Mouse (Mus musculus) forebrain, embryonic 15.5 days (tissue): ENCODE measurements at regions not wholly inside any gene's neighbourhood (a gene's known extent, or its start where the extent isn't known, plus 50 kb on each side); places are given as distances from the start of the nearest gene placed in this dataset.

Experiments used
- ATAC-seq: fragments of 200-750 bp; cut with Nextera tagmentation; replicated peaks from 2 replicates; pipeline ENCODE4 v1.8.0; 2017; ENCODE audit warnings: mild to moderate bottlenecking, moderate TSS enrichment, moderate library complexity
- H3K27ac ChIP-seq: fragments of 300-500 bp; sonication (generic); replicated peaks from 2 replicates; pipeline ENCODE4 v1.5.1; 2015; ENCODE audit warnings: mild to moderate bottlenecking, inconsistent platforms
- H3K27me3 ChIP-seq: fragments of 300-500 bp; sonication (generic); 2 replicates; pipeline ENCODE4 v1.6.1; 2015; ENCODE audit warnings: inconsistent platforms
- H3K36me3 ChIP-seq: fragments of 300-500 bp; sonication (generic); 2 replicates; pipeline ENCODE4 v1.6.1; 2015; ENCODE audit warnings: mild to moderate bottlenecking, inconsistent platforms
- H3K4me1 ChIP-seq: fragments of 300-500 bp; sonication (generic); 2 replicates; pipeline ENCODE4 v1.6.1; 2015; ENCODE audit warnings: inconsistent platforms
- H3K4me2 ChIP-seq: fragments of 300-500 bp; sonication (generic); replicated peaks from 2 replicates; pipeline ENCODE4 v1.6.1; 2015; ENCODE audit warnings: mild to moderate bottlenecking, inconsistent platforms
- H3K4me3 ChIP-seq: fragments of 300-500 bp; sonication (generic); 2 replicates; pipeline ENCODE4 v1.5.1; 2015; ENCODE audit warnings: mild to moderate bottlenecking, inconsistent platforms
- H3K9ac ChIP-seq: fragments of 300-500 bp; sonication (generic); replicated peaks from 2 replicates; pipeline ENCODE4 v1.6.1; 2015; ENCODE audit warnings: mild to moderate bottlenecking, inconsistent platforms
- H3K9me3 ChIP-seq: fragments of 300-500 bp; sonication (generic); 2 replicates; pipeline ENCODE4 v1.6.1; 2016; ENCODE audit warnings: inconsistent platforms
- WGBS: fragments of 180-500 bp; shearing (Covaris S2); methylation state at CpG from one replicate; pipeline ENCODE4 v1.1.7; 2015; ENCODE audit warnings: mixed read lengths; 5-methylcytosine and 5-hydroxymethylcytosine counted together

DNA sequence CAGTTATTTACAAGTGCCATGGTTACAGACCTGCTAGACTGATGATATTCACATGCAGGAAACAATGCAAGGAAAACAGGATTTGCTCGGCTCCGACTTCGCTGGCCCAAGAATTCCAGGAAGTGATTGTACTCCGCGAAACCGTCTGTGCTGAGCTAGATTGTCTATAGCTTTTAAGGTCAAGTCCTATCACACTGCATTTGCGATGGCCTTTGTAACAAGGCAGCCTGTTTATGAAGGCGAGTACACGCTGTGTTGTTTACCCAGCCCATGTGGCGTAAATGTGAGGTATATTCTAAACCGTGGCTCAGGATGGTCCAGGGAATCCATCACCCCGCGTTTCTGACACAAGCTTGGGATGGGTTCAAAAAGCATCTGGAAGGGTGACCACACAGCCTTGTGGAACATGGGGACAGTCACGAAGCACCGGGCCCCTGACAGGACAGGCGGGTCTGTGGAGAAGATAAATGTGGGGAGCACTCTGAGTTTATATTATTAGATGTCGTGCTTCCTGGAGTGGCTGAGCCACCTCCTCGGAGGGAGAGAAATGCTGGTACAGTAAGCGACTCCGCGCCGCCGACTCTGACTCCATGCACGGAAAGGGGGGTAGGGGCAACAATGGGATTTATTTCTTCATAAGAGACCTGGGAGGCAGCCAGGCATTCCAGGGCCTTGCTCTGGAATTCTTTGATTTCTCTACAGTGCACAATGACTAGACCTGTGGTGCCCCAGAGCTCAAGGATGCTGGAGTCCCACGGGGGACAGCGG, 114.9 kb upstream of the Phactr1 start:
- Histone ChIP-seq H3K9me3 (no peaks in the 10 kb centered on the region), H3K4me1 (no peaks in the 10 kb centered on the region), H3K27me3 (no peaks in the 10 kb centered on the region), H3K27ac (no peak overlapping the region), H3K4me2 (no peak overlapping the region), H3K4me3 (no peak overlapping the region), H3K9ac (no peak overlapping the region), H3K36me3 (no peaks in the 10 kb centered on the region)
- WGBS = 87% methylated on average over 26 of the region's 26 CpGs
- ATAC-seq = no peak

DNA sequence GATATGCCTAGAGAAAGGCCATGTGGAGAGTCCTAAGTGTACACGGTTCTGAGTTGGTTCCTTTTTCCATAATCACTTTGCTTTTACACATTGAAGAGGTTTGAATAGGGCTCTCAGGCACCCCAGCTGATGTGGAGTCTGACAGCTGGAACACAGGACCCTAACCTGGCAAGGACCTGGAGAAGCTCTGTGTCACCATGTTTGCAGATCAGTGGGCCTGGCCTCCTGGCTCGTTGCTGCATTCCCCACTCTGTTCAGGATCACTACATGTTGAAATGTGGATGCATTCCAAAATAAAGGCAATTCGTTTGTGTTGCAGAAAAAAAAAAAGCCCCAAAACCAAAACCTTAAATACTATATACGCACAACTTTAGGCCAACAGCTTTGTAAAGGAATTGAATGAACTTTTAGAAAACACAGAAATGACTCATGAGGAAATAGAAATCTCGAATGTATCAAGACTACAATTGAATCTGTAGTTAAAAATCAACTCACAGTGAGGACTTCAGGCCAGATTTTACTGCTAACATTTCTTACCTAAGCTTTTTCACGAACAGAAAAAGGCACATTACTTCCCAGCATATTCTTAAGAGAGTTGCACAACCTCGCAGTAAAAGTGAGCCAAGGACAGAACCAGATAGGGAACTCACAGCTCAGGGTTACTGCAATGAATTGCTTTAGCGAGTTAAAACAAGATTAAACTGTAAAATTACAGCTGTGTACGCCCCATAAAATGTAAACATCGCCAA, 109.6 kb upstream of the Phactr1 start:
- Histone ChIP-seq H3K4me1 (no peaks in the 10 kb centered on the region), H3K9ac (no peak overlapping the region), H3K27me3 (no peaks in the 10 kb centered on the region), H3K4me2 (no peak overlapping the region), H3K27ac (no peak overlapping the region), H3K9me3 (no peaks in the 10 kb centered on the region), H3K36me3 (no peaks in the 10 kb centered on the region), H3K4me3 (no peak overlapping the region)
- no peak for ATAC-seq
- WGBS = 81% methylated on average over 10 of the region's 10 CpGs

DNA sequence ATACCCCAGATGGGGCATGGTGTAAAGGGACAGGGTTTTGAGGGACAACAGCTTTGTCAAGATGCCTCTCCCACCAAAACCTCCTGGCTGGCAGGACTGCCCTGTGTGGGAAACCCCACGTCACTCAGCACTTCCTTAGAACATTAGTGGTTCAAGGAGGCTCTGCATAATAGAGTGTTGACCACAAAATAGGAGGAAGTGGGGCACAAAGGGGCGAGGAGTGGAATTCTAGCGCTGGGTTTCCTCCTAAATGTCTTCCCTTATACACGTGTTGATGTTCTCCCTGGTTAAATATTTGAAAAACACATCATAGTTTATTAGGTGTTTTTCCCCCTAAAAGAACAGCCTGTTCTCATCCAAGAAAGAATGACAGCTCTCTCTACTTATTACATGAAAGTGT, 106.2 kb upstream of the Phactr1 start:
- H3K4me1 ChIP-seq = no peaks in the 10 kb centered on the region
- H3K4me3 ChIP-seq = no peak overlapping the region
- H3K36me3 ChIP-seq = no peaks in the 10 kb centered on the region
- no peak for ATAC-seq
- no peak overlapping the region for H3K27ac ChIP-seq
- no peaks in the 10 kb centered on the region for H3K27me3 ChIP-seq
- no peak overlapping the region for H3K4me2 ChIP-seq
- no peaks in the 10 kb centered on the region for H3K9me3 ChIP-seq
- WGBS = 64% methylated on average over 4 of the region's 4 CpGs
- no peak overlapping the region for H3K9ac ChIP-seq

DNA sequence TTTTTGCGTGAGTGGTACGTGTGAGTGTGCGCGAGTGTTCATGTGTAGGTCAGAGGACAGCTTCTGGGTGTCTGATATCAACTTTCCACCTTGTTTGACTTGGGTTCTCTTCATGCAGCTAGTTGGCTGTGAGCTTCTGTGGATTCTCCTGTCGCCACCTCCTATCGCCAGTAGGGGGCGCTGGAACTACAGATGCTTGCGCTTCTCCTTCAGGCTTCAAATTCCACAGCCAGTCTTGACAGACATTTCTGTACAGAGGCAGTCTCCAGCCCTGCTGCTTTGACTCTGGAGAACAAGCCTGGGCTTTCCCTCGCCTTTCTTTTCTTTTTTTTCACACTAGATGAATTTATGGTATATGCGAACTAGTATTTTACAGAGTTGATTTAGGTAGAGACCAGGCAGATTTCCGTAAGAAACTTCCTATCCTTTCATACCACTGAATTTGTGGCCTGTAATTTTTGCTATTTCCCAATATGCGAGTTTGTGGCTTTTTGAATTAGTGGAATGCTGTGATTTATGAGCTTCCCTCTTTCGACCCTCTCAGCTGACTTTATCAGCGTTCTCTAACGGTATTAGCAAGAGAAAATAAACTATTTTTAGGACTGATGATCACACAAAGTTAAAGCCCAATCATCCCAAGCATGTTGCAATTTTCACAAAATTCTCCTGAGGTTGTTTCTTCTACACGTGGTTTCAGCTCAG, 104.5 kb upstream of the Phactr1 start:
- Histone ChIP-seq H3K4me2 (no peak overlapping the region), H3K9ac (no peak overlapping the region), H3K27me3 (no peaks in the 10 kb centered on the region), H3K36me3 (no peaks in the 10 kb centered on the region), H3K9me3 (no peaks in the 10 kb centered on the region), H3K27ac (no peak overlapping the region), H3K4me1 (no peaks in the 10 kb centered on the region), H3K4me3 (no peak overlapping the region)
- peak; percentile 55 for ATAC-seq
- 40% methylated on average over 16 of the region's 16 CpGs for WGBS

DNA sequence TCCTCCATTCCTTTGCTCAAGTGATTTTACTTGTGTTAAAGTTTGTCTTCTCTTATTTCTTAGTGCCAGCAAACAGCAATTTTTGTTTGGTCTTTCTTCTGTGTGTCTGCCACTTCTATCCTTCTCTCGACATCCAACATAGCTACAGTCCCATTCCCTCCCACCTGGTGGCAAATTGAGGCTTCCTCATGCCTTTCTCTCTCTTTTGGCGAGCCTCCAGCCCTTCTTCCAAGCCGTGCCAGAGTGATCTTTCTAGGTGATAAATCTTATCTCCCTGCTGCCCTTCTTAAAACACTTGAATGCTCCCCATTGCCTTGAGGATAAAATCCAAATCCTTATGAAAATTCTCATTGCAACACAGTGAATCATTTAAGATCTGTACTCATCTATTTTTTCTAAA, 101.0 kb upstream of the Phactr1 start:
- H3K9me3 ChIP-seq = no peaks in the 10 kb centered on the region
- WGBS = 68% methylated on average over 3 of the region's 3 CpGs
- no peak for ATAC-seq
- H3K9ac ChIP-seq = no peak overlapping the region
- H3K4me3 ChIP-seq = no peak overlapping the region
- no peak overlapping the region for H3K4me2 ChIP-seq
- H3K27me3 ChIP-seq = no peaks in the 10 kb centered on the region
- no peaks in the 10 kb centered on the region for H3K36me3 ChIP-seq
- no peak overlapping the region for H3K27ac ChIP-seq
- H3K4me1 ChIP-seq = no peaks in the 10 kb centered on the region

DNA sequence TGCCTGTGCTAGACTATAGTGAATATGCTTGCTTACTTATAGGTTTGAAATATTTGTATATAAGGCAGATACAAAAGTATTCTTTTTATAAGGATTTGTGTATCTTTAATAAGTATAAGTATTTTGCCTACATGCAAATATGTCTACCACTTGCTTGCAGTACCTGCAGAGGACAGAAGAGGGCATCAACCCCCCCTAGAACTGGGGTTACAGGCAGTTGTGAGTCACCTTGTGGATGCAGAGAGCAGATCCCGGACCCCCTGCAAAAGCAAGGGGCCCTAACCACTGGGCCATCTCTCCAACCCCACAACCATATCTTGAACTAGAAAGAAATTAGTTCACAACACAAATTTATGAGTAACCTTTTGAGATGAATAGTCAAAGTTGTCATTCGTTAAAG, 91.3 kb upstream of the Phactr1 start:
- no peaks in the 10 kb centered on the region for H3K9me3 ChIP-seq
- no peaks in the 10 kb centered on the region for H3K27me3 ChIP-seq
- no peaks in the 10 kb centered on the region for H3K36me3 ChIP-seq
- no peak overlapping the region for H3K4me3 ChIP-seq
- ATAC-seq = no peak
- no peak overlapping the region for H3K27ac ChIP-seq
- no peaks in the 10 kb centered on the region for H3K4me1 ChIP-seq
- no peak overlapping the region for H3K4me2 ChIP-seq
- 88% methylated on average over 2 of the region's 2 CpGs for WGBS
- no peak overlapping the region for H3K9ac ChIP-seq

DNA sequence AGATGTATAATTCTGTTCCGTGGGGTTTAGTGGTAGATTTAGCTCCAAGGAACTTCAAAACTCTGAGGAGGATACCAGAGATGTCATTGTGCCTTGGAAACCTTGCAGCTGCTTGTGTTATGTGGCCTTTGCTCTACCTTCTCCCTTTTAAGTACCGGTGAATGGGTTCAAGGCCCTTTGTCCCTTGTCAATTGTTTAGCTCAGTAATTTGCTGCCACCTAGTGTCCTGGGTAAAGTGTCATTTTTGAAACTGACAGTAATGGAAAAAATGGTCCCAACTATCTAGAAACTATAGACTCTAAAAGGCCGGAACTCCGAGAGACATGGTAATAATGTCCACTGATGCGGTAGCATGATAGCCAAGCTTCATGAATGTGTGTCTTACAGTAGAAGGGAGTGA, 90.8 kb upstream of the Phactr1 start:
- ATAC-seq = no peak
- Histone ChIP-seq H3K27ac (no peak overlapping the region), H3K4me1 (no peaks in the 10 kb centered on the region), H3K9ac (no peak overlapping the region), H3K36me3 (no peaks in the 10 kb centered on the region), H3K27me3 (no peaks in the 10 kb centered on the region), H3K9me3 (no peaks in the 10 kb centered on the region), H3K4me2 (no peak overlapping the region), H3K4me3 (no peak overlapping the region)
- WGBS = 79% methylated on average over 5 of the region's 5 CpGs

DNA sequence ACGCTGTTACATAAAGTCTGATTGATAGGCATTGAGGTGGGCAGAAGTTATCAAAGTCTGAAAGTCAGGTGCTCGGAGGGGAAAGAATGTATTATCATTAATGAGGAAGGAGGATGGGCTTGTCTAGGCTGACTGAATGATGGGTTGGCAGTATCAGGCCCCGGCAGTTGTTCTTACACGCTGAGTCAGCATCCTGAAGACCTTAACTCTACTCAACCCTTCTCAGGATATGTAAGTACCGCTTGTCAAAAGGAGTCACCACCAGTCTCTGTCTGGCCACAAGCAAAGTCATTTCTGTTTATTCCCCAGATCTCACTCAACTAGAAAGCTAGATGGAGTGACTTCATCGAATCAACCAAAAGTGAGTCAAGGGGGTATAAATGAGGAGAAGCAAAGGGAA, 90.0 kb upstream of the Phactr1 start:
- WGBS = 86% methylated on average over 6 of the region's 6 CpGs
- Histone ChIP-seq H3K4me3 (no peak overlapping the region), H3K4me2 (no peak overlapping the region), H3K27me3 (no peaks in the 10 kb centered on the region), H3K9ac (no peak overlapping the region), H3K9me3 (no peaks in the 10 kb centered on the region), H3K4me1 (no peaks in the 10 kb centered on the region), H3K27ac (no peak overlapping the region), H3K36me3 (no peaks in the 10 kb centered on the region)
- ATAC-seq = no peak

DNA sequence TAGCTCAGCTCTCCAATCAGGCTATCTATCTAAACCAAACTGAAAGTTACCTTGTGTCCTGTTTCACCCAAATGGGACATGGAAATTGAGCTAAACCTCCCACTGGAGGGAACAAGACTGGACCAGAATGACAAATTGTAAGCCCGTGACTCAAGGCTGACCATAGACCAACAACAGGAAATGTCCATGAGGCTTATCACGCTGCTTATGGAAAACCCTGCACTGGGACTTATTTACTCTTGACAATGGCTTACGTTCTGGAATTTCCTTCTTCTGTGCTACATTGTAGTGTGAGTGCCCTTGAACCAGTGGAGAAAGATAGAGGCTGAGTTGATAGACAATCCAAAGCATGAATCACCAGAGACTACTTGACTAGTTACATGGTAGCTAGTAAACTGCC, 87.5 kb upstream of the Phactr1 start:
- Histone ChIP-seq H3K4me3 (no peak overlapping the region), H3K4me1 (no peaks in the 10 kb centered on the region), H3K9ac (no peak overlapping the region), H3K9me3 (no peaks in the 10 kb centered on the region), H3K4me2 (no peak overlapping the region), H3K36me3 (no peaks in the 10 kb centered on the region), H3K27ac (no peak overlapping the region), H3K27me3 (no peaks in the 10 kb centered on the region)
- no peak for ATAC-seq
- WGBS = 85% methylated on average over 3 of the region's 3 CpGs

DNA sequence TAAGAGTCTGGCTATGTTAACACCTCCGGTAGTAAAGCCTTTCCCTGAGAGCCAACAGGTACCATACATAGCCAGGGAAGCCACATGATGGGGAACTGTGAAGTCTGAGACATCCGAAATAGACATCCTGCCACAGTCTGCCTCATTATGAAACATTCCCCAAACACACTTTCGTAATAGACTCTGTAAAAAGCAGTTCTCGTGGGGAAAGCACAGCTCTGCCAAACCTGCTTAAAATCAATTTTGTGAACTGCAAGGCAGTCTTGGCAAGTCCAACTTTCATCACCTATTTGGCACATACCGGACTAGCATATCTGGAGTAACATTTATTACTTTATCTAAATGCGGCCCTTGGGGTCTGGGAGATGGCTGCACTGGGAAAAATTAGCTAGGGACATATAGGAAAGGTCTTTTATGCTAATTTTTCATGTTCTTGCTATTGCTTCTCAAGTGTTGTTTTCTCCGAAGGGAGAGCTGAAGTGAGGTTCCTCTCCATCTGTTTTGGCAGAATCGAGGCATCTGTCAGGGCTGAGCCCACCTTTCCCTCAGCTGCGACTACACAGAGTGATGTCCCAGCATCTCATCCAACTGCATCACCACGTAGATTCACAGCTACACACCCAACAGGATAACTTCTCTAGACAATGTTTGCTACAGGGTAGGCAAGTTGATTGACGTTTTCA, 86.8 kb upstream of the Phactr1 start:
- H3K27ac ChIP-seq = no peak overlapping the region
- H3K4me3 ChIP-seq = no peak overlapping the region
- 81% methylated on average over 11 of the region's 11 CpGs for whole genome bisulfite sequencing
- no peak overlapping the region for H3K9ac ChIP-seq
- ATAC-seq = no peak
- H3K36me3 ChIP-seq = no peaks in the 10 kb centered on the region
- no peaks in the 10 kb centered on the region for H3K27me3 ChIP-seq
- no peaks in the 10 kb centered on the region for H3K4me1 ChIP-seq
- no peak overlapping the region for H3K4me2 ChIP-seq
- H3K9me3 ChIP-seq = no peaks in the 10 kb centered on the region

DNA sequence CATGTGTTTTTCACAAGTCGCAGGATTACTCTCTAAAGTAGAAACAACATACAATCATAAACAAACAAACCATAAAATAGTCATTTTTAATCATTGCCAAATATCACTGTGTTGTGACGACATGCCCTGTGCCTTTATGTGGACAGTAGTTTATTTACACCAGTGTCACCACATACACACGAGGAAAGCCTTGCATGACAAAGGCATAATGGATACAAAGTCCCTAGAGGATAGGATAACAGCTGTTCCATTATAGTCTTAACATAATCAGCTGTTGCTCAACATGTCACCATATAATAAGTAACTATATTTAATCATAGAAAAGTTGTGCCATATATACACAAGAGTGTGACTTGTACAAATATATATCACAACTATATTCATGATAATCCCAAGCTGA, 85.2 kb upstream of the Phactr1 start:
- no peaks in the 10 kb centered on the region for H3K4me1 ChIP-seq

DNA sequence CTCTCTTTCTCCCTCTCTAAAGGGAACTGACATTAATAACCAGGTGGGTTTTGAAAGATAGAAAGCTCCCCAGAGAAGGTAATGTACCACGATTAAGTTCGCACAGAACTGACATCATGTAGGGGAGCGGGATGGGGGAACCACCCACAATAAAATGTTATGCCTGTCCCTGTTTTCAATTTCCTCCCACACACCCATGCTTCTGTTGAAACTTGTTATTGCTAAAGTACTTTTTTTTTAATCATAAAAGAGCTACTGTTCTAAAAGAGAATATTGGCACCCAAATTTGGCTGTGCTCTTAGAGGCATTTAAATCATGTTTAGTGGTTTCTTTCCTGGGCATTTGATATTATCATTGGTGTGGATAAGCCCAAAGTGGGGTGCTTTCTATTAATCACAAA, 82.6 kb upstream of the Phactr1 start:
- no peak overlapping the region for H3K4me2 ChIP-seq
- no peaks in the 10 kb centered on the region for H3K9me3 ChIP-seq
- H3K27me3 ChIP-seq = no peaks in the 10 kb centered on the region
- H3K9ac ChIP-seq = no peak overlapping the region
- H3K4me1 ChIP-seq = no peaks in the 10 kb centered on the region
- WGBS = 90% methylated on average over 3 of the region's 3 CpGs
- no peak for ATAC-seq
- no peak overlapping the region for H3K4me3 ChIP-seq
- H3K27ac ChIP-seq = no peak overlapping the region
- no peaks in the 10 kb centered on the region for H3K36me3 ChIP-seq

More for the DNA sequence above, 85.2 kb upstream of the Phactr1 start:
- H3K27me3 ChIP-seq = no peaks in the 10 kb centered on the region
- no peak overlapping the region for H3K27ac ChIP-seq
- no peak overlapping the region for H3K4me3 ChIP-seq
- ATAC-seq = no peak
- H3K4me2 ChIP-seq = no peak overlapping the region
- no peaks in the 10 kb centered on the region for H3K9me3 ChIP-seq
- no peaks in the 10 kb centered on the region for H3K36me3 ChIP-seq
- no peak overlapping the region for H3K9ac ChIP-seq
- 65% methylated on average over 3 of the region's 3 CpGs for WGBS
